Mouse (Mus musculus) mature B cell (primary cell): ENCODE data around the gene Anxa5.

Experiments used
- in situ Hi-C: fragments of 300-500 bp; cut with MboI; formaldehyde crosslinking; loops from 2 replicates; pipeline ENCODE4 v1.14.3; 2019

The Anxa5 gene

DNA sequence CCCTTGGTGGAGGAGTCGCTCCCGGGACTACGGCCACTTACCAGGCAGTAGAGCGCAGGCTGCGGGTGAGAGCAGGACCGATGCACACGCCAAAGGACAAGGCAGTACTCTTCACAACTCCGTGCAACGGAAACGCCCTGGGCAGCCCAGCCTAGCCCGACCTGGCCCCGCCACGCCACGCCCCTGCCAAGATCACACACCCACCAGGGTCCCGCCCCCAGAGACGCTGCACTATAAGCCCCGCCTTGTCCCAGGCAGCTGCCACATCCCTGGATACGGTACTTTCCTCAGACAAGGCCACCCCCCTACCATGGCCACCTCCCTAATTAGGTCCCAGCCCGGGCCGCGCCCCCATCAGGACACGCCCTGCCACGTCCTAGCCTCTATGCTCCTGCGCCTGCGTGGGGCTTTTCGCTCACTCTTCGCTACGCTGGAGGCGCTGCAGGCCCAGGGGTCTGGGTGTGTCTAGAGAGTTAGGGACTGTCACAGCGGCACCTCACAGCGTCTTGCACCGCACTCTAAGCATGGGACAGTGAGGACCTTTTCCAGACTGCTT lies at the start of gene Anxa5, which contains the start of gene 1810062G17Rik:
Gene Anxa5 (minus strand): TSS at position 363 of the 556 bp plus-strand sequence.
Gene 1810062G17Rik (plus strand): TSS at position 406 of the 556 bp plus-strand sequence.
- in situ Hi-C loops, result no loop called here

DNA sequence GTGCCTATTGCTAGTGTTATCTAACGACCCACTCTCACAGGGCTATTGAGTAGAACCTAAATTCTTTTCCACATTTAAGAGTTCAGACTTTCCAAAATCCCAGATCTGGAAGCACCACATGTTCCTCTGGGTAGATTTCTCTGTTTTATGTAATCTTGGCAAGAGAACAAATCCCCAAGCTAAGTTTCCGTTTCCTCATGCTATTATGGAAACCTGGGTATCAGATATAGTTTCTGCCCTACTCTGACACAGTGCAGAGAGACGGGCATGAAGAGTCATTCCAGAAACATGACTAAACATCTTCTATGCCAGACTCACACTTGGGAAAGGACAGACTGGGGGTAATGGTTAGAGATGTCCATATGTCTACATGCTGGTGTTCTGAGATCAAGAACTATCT lies 48.8 kb upstream of the Anxa5 start:
- in situ Hi-C loops, result no loop called here

DNA sequence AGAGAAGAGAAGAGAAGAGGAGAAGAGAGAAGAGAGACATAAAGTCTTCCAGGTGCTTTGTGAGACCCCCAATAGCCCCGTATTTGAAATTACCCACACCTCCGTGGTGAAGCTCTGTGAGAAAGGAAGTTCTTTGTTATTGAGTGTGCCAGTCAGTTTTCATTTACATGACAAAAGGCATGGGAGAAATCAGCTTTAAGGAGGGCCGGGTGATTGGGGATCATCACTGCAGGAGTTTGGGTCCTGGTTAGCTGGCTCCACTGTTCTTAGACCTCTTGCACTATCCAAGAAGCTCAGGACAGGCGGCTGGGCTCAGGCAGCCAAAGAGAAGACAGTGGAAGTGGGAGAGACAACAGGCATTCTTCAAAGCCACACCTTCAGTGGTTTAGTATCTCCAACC lies 46.4 kb upstream of the Anxa5 start:
- in situ Hi-C loops, result no loop called here

DNA sequence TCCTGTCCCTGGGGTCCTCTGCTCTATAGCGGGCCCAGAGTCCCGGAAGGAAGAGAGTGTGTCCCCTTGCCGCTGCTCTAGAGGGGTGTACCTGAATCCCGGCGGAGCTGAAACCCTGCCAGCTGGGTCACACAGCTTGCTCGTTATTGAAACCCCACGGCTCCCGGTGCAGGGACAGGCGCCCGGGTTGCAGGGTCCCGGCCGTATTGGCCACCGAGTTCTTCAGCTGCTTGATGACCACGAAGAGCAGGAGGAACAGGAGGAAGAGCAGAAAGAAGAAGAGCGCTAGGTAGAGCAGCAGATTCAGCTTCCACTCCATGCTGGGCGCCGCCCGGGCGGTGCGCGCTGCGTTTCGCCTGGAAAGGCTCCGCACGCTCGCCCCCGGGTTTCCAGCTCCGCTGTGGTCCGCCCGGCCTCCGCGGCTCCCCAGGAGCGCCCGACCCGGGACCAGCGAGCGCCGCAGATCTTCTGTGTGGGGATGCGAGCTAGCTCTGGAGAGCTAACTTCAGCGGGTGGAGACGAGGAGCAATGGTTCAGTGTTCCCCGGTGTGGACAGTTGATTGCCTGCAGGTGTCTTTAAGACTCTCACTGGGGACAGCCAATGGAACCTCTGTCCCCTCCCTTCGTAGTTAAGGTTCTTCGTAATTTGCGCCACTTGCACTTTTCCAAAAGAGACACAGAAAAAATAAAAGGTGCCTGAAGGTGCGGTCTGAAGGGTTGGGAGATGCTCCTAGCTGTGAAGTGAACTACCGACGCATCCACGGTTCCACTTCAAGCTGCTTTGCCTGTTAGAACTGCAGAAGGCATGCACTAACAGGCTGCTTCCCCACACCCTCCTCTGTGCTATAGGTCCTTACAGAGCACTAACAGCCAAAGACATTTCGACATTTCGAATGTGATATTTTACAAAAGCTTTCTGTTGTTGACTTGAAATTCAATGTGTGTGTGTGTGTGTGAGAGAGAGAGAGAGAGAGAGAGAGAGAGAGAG lies 45.7 kb upstream of the Anxa5 start, which contains the start of gene Gm11549:
Gene Gm11549 (minus strand): TSS at position 741 of the 988 bp plus-strand sequence.
- in situ Hi-C loops, result no loop called here

DNA sequence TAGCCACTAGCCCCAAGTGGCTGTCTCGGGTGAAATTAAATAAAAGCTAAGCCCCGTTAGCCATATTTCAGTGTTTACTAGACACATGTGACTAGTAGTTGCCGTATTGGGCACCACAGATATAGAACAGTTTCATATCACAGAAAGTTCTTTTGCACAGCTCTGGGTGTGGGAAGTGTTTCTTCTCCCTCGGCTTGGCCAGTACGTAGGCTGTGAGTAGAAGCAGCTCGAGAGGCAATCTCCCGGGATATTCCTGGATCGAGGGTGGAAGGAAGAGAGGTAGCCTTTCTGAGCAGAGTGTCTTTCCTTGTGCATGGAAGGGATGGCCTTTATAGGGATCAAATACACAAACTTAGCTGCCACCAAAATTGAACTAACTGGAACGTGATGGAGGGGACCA lies 40.5 kb upstream of the Anxa5 start:
- in situ Hi-C loops, result no loop called here

DNA sequence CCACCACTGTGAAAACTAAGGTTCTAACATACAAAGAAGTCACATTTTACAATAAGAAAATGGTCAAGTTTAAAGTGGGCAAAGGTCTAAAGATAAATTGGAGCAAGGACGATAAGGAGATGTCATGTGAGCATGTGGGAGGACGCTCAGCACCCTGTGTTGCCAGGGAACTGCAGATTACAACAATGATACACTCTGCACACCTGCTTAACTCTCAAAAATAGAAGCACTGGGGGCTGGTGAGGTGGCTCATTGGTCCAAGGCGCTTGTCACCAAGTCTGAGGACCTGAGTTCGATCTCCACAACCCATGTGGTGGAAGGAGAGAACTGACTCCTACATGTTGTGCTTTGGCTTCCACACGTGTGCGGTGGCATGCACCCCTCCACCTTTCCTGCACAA lies 35.8 kb upstream of the Anxa5 start:
- in situ Hi-C loops, result no loop called here

DNA sequence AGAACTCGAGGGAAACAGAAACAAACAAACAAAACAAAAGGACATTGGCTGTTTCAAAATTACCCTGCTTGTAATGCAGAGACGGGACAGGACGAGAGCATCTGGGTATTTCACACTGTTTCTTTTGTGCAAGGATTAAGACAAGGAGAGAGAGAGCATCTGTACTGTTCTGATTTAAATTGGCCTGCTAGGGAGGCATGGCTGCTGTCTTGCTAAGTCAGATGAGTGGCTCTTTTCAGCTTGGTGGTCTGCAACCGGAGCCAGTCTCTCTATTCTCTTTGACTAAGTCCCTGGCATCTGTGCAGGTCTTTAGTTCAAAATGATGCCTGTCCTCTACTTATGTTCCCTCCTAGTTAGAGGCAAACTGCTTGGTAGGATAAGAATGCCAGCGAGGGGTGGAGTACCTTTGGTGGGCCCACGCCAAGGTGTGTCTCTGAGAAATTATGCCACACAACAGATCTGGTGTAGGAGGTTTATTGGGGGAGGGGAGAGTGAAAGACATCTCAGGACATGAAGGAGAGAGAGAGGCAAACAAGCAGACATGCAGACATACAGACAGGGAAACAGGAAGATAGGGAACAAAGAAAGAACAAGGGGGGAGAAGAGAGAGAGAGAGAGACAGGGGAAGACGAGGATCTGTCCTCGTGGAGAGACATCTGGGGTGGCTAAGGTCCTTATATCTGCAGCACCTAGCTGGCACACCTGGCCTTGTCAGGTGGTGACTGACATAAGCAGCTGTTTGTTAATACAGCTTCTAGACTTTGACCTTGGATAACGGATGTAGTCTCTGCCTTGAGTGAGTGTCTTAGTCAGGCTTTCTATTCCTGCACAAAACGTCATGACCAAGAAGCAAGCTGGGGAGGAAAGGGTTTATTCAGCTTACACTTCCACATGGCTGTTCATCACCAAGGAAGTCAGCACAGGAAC lies 30.4 kb upstream of the Anxa5 start:
- in situ Hi-C loops, result no loop called here

DNA sequence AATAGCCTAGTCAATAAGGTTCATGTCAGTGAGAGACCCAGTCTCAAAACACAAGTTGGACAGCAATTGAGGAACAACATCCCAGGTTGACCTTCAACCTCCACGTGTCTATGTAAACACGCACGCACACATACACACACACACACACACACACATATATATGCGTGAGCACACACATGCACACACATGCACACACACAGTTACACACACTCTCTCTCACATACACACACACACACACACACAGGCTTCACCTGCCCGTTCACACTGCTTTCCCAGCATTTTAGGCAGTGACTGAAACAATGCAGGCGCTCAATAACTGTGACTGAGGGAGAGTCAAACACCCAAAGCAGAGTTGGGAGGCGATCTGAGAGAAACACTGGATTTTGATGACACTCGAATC lies 29.6 kb upstream of the Anxa5 start:
- in situ Hi-C loops, result no loop called here

DNA sequence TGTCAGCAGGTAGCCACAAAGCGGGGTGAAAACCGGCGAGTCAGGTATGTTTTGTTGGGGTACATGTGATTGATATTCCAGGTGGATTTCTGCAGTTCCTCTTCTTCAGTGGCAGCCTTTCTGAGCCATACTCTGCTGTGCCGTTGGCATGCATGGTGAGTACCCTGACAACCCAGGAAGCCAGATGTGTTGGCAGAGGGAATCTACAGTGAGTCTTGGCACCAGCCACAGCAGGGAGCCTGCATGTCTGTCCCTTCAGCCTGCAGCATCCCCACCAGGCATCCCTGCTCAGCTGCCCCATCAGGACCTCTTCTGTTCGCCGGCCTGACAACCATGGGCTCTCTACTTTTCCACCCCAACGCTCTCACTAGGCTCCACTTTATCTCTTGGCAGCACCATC lies 25.9 kb upstream of the Anxa5 start:
- in situ Hi-C loops, result no loop called here

DNA sequence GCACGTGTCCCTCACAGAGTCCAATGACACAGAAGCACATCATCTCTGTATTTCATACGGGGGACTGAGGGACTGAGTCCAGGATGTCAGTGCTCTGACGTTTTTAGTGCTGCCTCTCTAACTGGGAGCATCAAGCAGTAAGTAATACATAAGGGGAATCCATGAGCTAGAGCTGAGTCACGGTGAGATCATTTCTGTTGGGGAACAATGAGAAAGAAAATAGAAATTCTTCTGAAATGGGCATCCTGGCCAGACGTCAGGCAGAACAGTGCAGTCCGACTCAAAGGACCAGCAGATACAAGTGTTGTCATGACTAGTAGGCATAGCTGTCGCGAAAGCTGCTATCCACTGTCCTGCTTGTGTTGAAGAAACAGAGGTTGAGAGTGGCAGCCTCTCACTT lies 25.3 kb upstream of the Anxa5 start:
- in situ Hi-C loops, result no loop called here

DNA sequence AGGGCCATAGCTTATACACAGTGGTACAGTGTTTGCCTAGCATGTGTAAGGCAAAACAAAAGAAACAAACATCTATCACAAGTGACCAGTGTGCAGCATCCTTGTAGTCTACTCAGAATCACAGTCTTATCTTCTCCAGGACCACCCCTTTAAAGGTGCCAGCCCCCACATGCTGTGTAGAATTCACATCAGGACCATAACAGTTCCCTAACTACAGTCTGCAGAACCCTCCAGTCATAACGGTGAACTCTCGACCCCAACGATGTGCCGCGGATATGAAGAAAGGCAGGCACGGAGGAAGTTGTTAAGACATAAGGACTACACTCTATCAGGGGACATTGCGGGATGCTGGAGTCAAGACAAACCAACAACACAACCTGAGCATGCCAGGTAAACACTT lies 23.7 kb upstream of the Anxa5 start:
- in situ Hi-C loops, result no loop called here

DNA sequence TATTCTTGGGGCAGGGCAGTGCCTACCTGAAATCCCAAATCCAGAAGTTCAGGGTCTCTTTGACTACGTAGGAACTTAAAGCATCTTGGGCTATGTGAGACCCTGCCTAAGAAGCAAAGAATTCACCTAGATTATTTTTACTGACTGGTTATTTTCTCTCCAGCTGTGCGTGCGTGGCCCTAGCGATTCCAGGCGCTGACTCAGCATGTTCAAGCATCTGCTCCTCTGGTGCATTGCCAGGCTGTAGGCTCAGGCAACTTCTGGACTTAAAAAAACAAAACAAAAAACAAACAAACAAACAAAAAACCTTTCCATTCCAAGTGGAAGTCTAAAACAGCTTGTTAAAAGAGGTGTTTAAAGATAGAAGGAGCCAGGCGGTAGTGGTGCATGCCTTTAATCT lies 22.5 kb upstream of the Anxa5 start:
- in situ Hi-C loops, result no loop called here

DNA sequence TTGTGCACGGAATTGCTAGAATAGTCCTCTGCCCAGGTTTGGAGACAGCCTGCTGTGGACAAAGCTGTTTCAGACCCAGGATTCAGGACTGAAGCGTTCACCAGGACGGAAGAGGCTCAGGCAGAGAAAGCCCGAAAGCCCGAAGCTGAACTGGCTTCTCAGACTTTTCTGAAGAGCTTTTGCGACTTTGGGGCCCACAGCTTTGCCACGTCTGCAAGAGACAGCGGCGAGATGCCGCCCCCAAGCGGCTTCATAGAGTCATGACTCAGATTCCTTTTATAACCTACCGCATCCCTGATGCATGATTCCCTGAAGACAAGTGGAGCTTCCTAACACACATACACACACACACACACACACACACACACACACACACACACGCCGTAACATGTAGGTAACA lies 21.1 kb upstream of the Anxa5 start:
- in situ Hi-C loops, result no loop called here

DNA sequence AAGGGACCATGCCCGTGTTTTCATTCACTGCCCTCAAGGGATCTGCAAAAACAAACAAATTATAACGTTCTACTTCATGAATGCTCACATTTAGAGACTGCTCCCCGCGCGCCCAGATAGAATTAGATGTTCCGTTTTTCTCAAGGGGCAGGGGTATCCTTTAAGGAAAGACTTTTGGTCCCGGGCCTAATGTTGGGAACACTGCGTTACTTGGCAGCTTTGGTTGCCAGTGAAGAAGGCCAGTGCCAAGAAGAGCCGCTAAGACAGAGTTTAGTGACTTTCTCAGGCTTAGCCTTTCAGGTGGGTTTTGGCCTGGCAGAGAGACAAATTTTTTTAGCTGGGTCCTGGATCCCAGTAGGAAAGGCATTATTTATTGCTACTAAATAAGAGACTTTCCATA lies 20.6 kb upstream of the Anxa5 start:
- in situ Hi-C loops, result no loop called here

DNA sequence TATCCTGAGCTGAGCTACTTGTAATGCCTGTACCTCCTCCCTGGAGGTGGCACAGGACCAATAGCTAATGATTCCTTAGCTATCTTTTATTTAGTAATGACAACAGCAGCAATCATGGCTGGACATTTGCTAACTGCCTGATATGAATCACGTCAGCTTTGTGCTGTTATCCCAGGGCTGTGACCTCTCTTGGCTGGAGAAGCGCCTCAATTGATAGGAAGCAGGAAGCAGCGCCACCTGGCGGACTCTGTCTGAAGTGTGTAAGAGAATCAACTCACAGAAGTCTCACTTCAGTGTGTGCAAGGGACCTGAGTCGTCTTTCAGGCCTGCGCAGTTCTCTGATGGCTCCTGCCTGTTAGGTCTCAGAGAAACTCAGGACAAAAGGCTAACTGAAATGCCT lies 19.7 kb upstream of the Anxa5 start:
- in situ Hi-C loops, result no loop called here

DNA sequence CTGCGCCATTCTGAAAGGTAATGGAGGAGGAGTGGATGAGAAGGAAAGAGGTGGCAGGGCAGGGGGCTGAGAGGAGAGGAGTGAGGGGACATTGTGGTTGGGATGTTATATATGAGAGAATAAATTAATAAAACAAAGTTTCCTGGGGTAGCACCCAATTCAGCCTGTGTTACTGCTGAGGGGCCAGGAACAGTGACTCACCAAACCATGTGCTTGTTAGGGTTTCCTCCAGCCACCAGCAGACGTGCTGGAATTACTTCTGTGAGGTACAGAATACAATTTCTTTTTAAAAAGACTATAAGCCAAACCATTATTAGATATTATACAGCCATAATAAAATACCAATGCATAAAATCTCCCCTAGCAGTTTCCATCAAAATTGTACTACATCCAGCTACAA lies 18.9 kb upstream of the Anxa5 start:
- in situ Hi-C loops, result no loop called here

DNA sequence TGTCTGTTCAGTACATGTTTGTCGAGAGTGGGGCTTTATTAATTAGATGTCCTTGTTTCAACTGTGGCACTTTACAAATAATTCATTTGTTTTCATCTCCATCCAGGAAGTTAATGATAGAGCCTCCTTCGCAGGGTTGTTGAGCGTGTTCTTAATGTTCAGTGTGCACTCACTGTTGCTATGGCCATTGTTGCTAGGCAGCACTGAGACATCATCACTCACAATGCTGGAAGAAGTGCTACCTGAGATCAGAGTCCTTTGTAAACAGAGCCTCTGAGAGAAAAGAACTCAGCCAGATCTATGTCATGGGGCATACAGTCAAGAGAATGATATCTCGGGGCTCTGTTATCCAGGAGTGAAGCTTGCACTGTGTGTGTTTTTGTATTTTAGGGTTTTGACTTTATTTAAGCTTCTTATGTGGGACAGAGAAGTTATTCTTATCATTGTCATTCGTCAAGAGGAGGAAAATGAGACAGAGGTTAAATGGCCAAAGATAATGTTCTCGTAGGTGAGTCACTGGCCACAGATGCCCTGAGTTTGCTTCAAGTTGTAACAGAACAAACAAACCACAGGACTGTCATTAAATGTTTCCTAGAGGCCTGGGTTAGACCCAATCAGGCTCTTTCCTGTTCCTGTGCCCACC lies 18.1 kb upstream of the Anxa5 start:
- in situ Hi-C loops, result no loop called here

DNA sequence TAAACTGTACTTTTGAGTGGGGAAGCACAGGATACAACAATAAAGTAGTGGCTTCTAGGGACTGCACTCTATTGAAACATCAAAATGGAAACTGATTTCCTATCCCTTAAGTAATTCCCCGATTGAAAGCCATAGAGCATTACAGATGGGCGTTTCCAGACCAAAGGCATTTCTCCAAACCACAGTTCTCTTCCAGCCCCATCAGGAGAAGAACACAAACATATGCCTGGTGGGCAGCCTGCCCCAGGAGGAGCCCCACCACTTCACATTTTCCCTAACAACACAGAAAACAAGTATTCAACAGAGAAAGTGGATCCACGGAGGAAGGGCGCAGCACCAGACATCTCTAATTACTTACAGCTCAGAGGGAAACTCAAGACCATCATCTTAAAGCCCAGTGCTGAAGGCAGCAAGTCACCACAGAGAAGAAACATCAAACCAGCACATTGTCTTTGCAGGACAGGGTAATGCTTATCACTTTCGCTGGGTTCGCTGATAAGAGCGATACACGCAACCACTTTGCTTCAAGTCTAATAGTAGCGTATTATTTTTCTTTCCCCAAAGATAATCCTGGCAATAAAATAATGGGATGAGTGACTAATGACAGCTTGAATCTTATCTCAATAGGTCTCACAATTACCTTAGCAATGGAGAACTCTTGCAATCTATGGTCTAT lies 17.2 kb upstream of the Anxa5 start:
- in situ Hi-C loops, result no loop called here

DNA sequence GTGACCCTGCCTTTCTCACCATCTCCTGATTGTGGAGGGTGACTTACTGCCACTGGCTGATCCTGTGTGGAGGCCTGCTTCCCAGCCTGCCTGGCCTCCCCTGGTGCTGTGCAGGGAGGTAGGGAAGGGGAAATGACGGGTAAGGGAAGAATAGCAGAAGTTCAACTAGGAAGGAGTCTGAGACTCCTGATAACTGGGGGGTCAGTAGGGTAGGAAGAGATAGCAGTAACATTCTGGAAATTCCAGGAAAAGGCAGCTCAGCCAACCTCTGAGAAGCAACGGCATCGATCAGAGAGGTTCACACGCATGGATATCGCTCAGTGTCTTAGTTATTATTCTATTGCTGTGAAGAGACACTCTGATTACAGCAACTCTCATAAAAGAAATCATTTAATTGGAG lies 15.8 kb upstream of the Anxa5 start:
- in situ Hi-C loops, result no loop called here

DNA sequence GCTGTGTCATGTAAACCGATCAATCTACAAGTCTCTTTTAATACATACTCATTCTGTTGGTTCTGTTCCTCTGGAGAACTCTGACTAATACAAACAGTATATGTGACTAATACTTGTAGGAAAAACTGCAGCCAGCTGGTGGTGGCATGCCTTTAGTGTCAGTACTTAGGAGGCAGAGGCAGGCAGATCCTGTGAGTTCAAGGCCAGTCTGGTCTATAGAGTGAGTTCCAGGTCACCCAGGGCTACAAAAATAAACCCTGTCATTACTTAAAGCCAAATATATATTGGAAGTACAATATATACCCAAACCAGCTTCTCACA lies 13.9 kb upstream of the Anxa5 start:
- in situ Hi-C loops, result no loop called here

DNA sequence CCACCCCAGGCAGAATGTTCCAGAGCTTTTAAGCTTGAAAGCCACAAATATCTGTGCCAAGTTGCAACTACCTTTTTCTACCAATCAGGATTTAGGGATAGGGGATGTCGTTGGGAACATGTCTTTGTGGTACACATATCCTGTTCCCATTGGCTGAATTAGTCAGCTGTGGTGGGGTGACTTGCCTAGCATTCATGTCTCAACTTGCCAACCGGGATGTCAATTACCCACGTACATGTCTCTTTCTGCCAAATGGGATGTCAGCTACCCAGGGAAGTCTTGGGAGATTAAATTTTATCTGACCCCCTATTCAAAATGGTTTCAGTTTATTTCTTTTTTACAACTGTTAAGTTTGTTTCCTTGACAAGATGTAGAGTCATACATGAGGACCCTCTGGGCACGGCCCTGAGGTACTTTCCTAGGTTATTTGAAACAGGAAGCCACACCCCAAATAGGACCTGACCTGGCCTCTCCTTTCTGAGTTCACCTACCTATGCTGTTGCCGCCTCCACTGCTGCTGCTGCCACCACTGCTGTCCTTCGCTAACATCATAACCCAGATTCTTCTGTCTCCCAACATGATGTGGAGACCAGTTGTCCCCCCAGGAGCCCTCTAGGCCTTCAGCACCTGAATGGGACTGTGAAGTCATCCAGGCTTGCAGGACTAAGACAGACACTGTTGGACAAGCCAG lies 13.3 kb upstream of the Anxa5 start:
- in situ Hi-C loops, result no loop called here
